Mouse (Mus musculus) CH12.LX (cell line): Measurements from ENCODE around the gene Pbx1. TPM values are rescaled to one million over a fixed set of nuclear protein-coding genes. Genes with fewer than 3 reads are reported as not detected.

Experiments used
- DNase-seq: peaks from one replicate; pipeline ENCODE4 v3.0.0-alpha.2; 2013; ENCODE audit errors: extremely low read depth
- H3K27ac ChIP-seq: 2 replicates; pipeline ENCODE4 v1.5.1; 2012; ENCODE audit warnings: low read depth, mild to moderate bottlenecking, control low read depth, moderate library complexity; ENCODE audit not compliant: insufficient read depth
- H3K27me3 ChIP-seq: replicated peaks from 2 replicates; pipeline ENCODE3; 2012; ENCODE audit warnings: inconsistent platforms
- H3K36me3 ChIP-seq, 2 experiments: replicated peaks in 1 of 2; 2 replicates each; pipeline versions ENCODE3 to v1.6.1; 2012; ENCODE audit warnings: inconsistent platforms in 1 of 2, low read length in 1 of 2, mild to moderate bottlenecking in 1 of 2, mixed read lengths in 1 of 2, moderate library complexity in 1 of 2; ENCODE audit not compliant: control insufficient read depth in 1 of 2, insufficient read depth in 1 of 2
- H3K4me1 ChIP-seq, 2 experiments: 2 replicates each; pipeline ENCODE4 v1.6.1; 2012; ENCODE audit warnings: inconsistent platforms in 1 of 2, moderate library complexity in 1 of 2; ENCODE audit not compliant: insufficient read depth in 2 of 2, control insufficient read depth in 1 of 2
- H3K4me2 ChIP-seq: 2 replicates; pipeline ENCODE4 v1.6.1; 2012; ENCODE audit warnings: low read depth, mild to moderate bottlenecking, control low read depth; ENCODE audit not compliant: poor library complexity, insufficient read depth, severe bottlenecking
- H3K4me3 ChIP-seq, 3 experiments: fragments of 150-350 bp in 1 of 3; sonication (generic) in 1 of 3; replicated peaks in 1 of 3; 2 replicates each; pipeline versions ENCODE3 to v1.5.1; 2011 to 2012; ENCODE audit warnings: low read depth in 2 of 3, low read length in 2 of 3, mild to moderate bottlenecking in 2 of 3, moderate library complexity in 2 of 3, control low read depth in 1 of 3, improper control_type of control experiment in 1 of 3, inconsistent platforms in 1 of 3, mixed read lengths in 1 of 3; ENCODE audit not compliant: poor library complexity in 1 of 3
- H3K79me2 ChIP-seq: replicated peaks from 2 replicates; pipeline ENCODE4 v1.6.1; 2012; ENCODE audit warnings: mild to moderate bottlenecking, moderate library complexity; ENCODE audit not compliant: control insufficient read depth, poor library complexity, insufficient read depth, severe bottlenecking; ENCODE audit errors: extremely low read depth
- H3K9ac ChIP-seq: 2 replicates; pipeline ENCODE4 v1.6.1; 2012; ENCODE audit warnings: low read depth, mild to moderate bottlenecking, control low read depth, moderate library complexity; ENCODE audit not compliant: insufficient read depth
- H3K9me3 ChIP-seq: replicated peaks from 2 replicates; pipeline ENCODE3; 2012; ENCODE audit warnings: low read length, inconsistent platforms, mixed read lengths
- CHD1 ChIP-seq: IDR thresholded peaks from 2 replicates; pipeline ENCODE4 v1.6.1; 2012; ENCODE audit warnings: low read depth, low read length, improper control_type of control experiment, inconsistent platforms
- E2F4 ChIP-seq: IDR thresholded peaks from 2 replicates; pipeline ENCODE4 v1.6.1; 2011; ENCODE audit warnings: low read depth, low read length, improper control_type of control experiment; ENCODE audit not compliant: insufficient replicate concordance
- GABPA ChIP-seq: IDR thresholded peaks from 2 replicates; pipeline ENCODE4 v1.6.1; 2012; ENCODE audit warnings: low read depth, low read length, improper control_type of control experiment, inconsistent platforms; ENCODE audit not compliant: insufficient replicate concordance
- IRF4 ChIP-seq: IDR thresholded peaks from 2 replicates; pipeline ENCODE4 v1.6.1; 2014; ENCODE audit warnings: low read depth, mild to moderate bottlenecking, inconsistent platforms, low read length, improper control_type of control experiment
- JUN ChIP-seq: IDR thresholded peaks from 2 replicates; pipeline ENCODE4 v1.6.1; 2011; ENCODE audit warnings: low read depth, mild to moderate bottlenecking, low read length, improper control_type of control experiment, moderate library complexity; ENCODE audit not compliant: insufficient read depth
- JUND ChIP-seq: conservative IDR thresholded peaks from 2 replicates; pipeline ENCODE4 v1.6.1; 2011; ENCODE audit warnings: low read depth, low read length, improper control_type of control experiment
- MAFK ChIP-seq: IDR thresholded peaks from 2 replicates; pipeline ENCODE4 v1.6.1; 2011; ENCODE audit warnings: low read length, improper control_type of control experiment; ENCODE audit not compliant: insufficient replicate concordance
- MAX ChIP-seq: IDR thresholded peaks from 2 replicates; pipeline ENCODE4 v1.6.1; 2011; ENCODE audit warnings: low read length, improper control_type of control experiment
- MAZ ChIP-seq: IDR thresholded peaks from 2 replicates; pipeline ENCODE4 v1.6.1; 2012; ENCODE audit warnings: low read depth, mild to moderate bottlenecking, inconsistent platforms, low read length, improper control_type of control experiment, moderate library complexity
- MEF2A ChIP-seq: IDR thresholded peaks from 2 replicates; pipeline ENCODE4 v1.6.1; 2014; ENCODE audit warnings: low read depth, mild to moderate bottlenecking, inconsistent platforms, low read length, improper control_type of control experiment, borderline replicate concordance
- MXI1 ChIP-seq: IDR thresholded peaks from 2 replicates; pipeline ENCODE4 v1.6.1; 2011; ENCODE audit warnings: mild to moderate bottlenecking, low read depth, low read length, improper control_type of control experiment
- PAX5 ChIP-seq: IDR thresholded peaks from 2 replicates; pipeline ENCODE4 v1.6.1; 2012; ENCODE audit warnings: low read length, inconsistent platforms, mixed read lengths
- POLR2A ChIP-seq: IDR thresholded peaks from 2 replicates; pipeline ENCODE4 v1.6.1; 2011; ENCODE audit warnings: low read depth, mild to moderate bottlenecking, improper control_type of control experiment, low read length
- POLR2AphosphoS2 ChIP-seq: IDR thresholded peaks from 2 replicates; pipeline ENCODE4 v1.6.1; 2011; ENCODE audit warnings: low read depth, low read length, improper control_type of control experiment
- SIN3A ChIP-seq: IDR thresholded peaks from 2 replicates; pipeline ENCODE4 v1.6.1; 2012; ENCODE audit warnings: low read length, improper control_type of control experiment, inconsistent platforms
- SMC3 ChIP-seq: IDR thresholded peaks from 2 replicates; pipeline ENCODE4 v1.6.1; 2011; ENCODE audit warnings: low read depth, low read length, improper control_type of control experiment
- USF1 ChIP-seq: IDR thresholded peaks from 2 replicates; pipeline ENCODE4 v1.6.1; 2014; ENCODE audit warnings: low read depth, mild to moderate bottlenecking, inconsistent platforms, low read length, improper control_type of control experiment
- ZC3H11A ChIP-seq: IDR thresholded peaks from 2 replicates; pipeline ENCODE4 v1.6.1; 2012; ENCODE audit warnings: low read depth, mild to moderate bottlenecking, inconsistent platforms, low read length, improper control_type of control experiment
- dilution Hi-C: fragments of 300-500 bp; cut with MboI; formaldehyde crosslinking; loops from 2 replicates; pipeline ENCODE4 v1.14.3; 2020; ENCODE audit warnings: low sequenced_read_pairs; ENCODE audit not compliant: extremely low pct_unique_long_range_greater_than_20kb, extremely low pct_ligation_motif_present
- in situ Hi-C: fragments of 300-500 bp; cut with MboI; formaldehyde crosslinking; loops from 3 replicates; pipeline ENCODE4 v1.14.3; 2019; ENCODE audit warnings: low sequenced_read_pairs, low pct_ligation_motif_present, low pct_unique_long_range_greater_than_20kb, mixed read lengths
- polyA plus RNA-seq: library from polyadenylated mRNA; unstranded; fragments of >175 nt; gene quantifications from 2 replicates; pipeline ENCODE4 v1.2.1, GENCODE M21; 2012; ENCODE audit warnings: low read depth; ENCODE audit not compliant: insufficient read length
- total RNA-seq, 2 experiments: library from RNA; depleted of rRNA; stranded (reverse); fragments of 300-350 nt in 1 of 2; fragments of >200 nt in 1 of 2; gene quantifications; 2 replicates each; pipeline ENCODE4 v1.2.3; 2012 to 2014

Gene Pbx1
- total and polyA plus RNA-seq, 3 experiments, result not detected

DNA sequence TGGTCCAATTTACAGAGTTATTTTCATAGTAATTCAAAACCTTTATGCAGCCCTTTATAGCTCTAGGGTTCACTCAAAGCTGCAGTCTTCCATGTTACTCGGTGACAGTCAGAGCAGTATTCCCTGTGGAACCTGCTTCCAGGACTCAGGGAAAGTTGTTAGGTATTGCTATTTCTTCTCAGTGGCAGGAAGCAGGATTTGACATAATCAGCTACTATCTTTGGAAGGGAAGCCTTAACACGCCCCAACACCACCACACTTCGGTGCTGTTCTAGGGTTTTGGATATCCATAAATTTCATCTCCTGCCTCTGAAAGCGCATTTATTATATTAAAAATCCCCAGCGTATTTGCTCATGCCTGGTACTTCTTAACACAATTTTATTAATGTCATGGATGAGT lies 314.0 kb downstream of the Pbx1 start:
- H3K36me3 ChIP-seq, result no peaks in the 10 kb centered on the region
- dilution Hi-C loops (no loop called here), in situ Hi-C loops (no loop called here)
- peaks cover 72% of the 10 kb centered on the region for H3K9me3 ChIP-seq
- no peaks in the 10 kb centered on the region for H3K79me2 ChIP-seq
- H3K27me3 ChIP-seq, result no peaks in the 10 kb centered on the region
- H3K4me2 ChIP-seq, result no peak overlapping the region
- no peaks in the 10 kb centered on the region for H3K4me1 ChIP-seq
- H3K27ac ChIP-seq, result no peak overlapping the region
- no peak overlapping the region for H3K4me3 ChIP-seq
- no peak for TF ChIP-seq MAX
- DNase-seq, result no peak
- no peak overlapping the region for H3K9ac ChIP-seq

DNA sequence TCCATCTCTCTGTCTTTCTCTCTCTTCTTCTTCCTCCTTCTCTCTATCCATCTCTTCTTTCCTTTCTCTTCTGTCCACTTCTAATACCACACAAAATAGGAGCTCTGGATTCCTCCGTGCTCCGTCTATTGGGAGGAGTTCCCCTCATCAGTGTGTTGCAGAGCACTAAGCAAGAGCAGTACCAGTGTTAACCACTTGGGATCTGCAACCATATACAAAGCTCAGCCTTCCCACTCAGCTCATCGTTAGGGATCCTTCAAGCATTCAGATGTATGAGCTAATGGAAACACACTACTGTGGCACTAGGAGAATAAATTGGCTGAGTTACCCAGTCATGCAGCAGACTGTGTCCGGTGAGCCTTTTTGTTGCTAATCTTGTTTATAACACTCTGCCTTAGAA lies 314.7 kb downstream of the Pbx1 start:
- peaks cover 77% of the 10 kb centered on the region for H3K9me3 ChIP-seq
- no peak overlapping the region for H3K9ac ChIP-seq
- TF ChIP-seq USF1, result no peak
- no peak for TF ChIP-seq SMC3
- no peak for TF ChIP-seq ZC3H11A
- TF ChIP-seq GABPA, result no peak
- no peak for TF ChIP-seq PAX5
- no peak for TF ChIP-seq JUND
- TF ChIP-seq MAZ, result no peak
- TF ChIP-seq MEF2A, result no peak
- TF ChIP-seq SIN3A, result no peak
- TF ChIP-seq IRF4, result no peak
- no peak for TF ChIP-seq POLR2A
- no peak for TF ChIP-seq JUN
- TF ChIP-seq E2F4, result no peak
- no peak for TF ChIP-seq POLR2AphosphoS2
- TF ChIP-seq CHD1, result no peak
- TF ChIP-seq, all 38 proteins: peak for 0
- no peaks in the 10 kb centered on the region for H3K4me1 ChIP-seq
- no peak overlapping the region for H3K4me3 ChIP-seq
- H3K79me2 ChIP-seq, result no peaks in the 10 kb centered on the region
- no peaks in the 10 kb centered on the region for H3K27me3 ChIP-seq
- in situ Hi-C loops (no loop called here), dilution Hi-C loops (no loop called here)
- H3K36me3 ChIP-seq, result no peaks in the 10 kb centered on the region
- DNase-seq, result no peak
- H3K27ac ChIP-seq, result no peak overlapping the region
- H3K4me2 ChIP-seq, result no peak overlapping the region

DNA sequence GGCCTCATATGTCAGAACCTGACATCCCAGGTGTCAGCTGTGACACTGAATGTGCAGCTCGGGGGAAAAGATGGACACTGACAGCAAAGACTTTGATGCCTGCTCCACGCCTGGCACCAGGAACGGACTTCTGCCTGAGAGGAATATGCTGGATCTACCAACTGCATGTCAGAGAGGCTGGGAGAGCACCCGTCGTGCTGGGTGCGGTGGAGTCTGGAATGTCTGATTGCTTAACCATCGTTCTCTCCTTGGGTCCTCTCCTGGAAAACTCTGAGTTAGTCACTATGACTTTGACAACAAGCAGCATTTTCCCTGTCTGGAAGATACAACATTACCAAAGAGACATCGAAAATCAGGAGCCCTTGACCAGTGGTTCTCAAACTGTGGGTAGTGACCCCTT lies 322.3 kb downstream of the Pbx1 start:
- Histone ChIP-seq H3K4me2 (no peak overlapping the region), H3K79me2 (no peaks in the 10 kb centered on the region), H3K4me3 (no peak overlapping the region), H3K4me1 (no peaks in the 10 kb centered on the region), H3K27me3 (no peaks in the 10 kb centered on the region), H3K27ac (no peak overlapping the region), H3K9ac (no peak overlapping the region), H3K36me3 (no peaks in the 10 kb centered on the region), H3K9me3 (peaks cover 73% of the 10 kb centered on the region)
- in situ Hi-C loops (no loop called here), dilution Hi-C loops (no loop called here)
- TF ChIP-seq MAFK, result no peak
- no peak for TF ChIP-seq JUN
- TF ChIP-seq POLR2A, result no peak
- no peak for TF ChIP-seq MXI1
- no peak for DNase-seq
